Mouse (Mus musculus) olfactory bulb, adult 2 months (tissue): ENCODE results near the gene Trip11. TPM values are rescaled to one million over a fixed set of nuclear protein-coding genes. Genes with fewer than 3 reads are reported as not detected.
"Not testable (repeated sequence)": the region's sequence is repeated elsewhere in the genome, so short reads cannot be mapped to it uniquely, and the experiment has no call there.

Source experiments
- H3K27ac ChIP-seq: fragments of 200-500 bp; 2 replicates; pipeline ENCODE4 v1.5.1; 2012; ENCODE audit warnings: low read depth, low read length; ENCODE audit not compliant: insufficient read depth
- H3K4me1 ChIP-seq: fragments of 200-500 bp; 2 replicates; pipeline ENCODE4 v1.6.1; 2012; ENCODE audit warnings: low read length; ENCODE audit not compliant: control insufficient read depth, insufficient read depth
- H3K4me3 ChIP-seq: fragments of 200-500 bp; 2 replicates; pipeline ENCODE4 v1.5.1; 2012; ENCODE audit warnings: mild to moderate bottlenecking, low read depth, low read length, moderate library complexity; ENCODE audit not compliant: insufficient read depth
- CTCF ChIP-seq: fragments of 200-500 bp; IDR thresholded peaks from 2 replicates; pipeline ENCODE4 v1.5.1; 2012; ENCODE audit warnings: low read depth, mild to moderate bottlenecking, low read length, moderate library complexity; ENCODE audit not compliant: insufficient read depth
- POLR2A ChIP-seq: fragments of 200-500 bp; IDR thresholded peaks from 2 replicates; pipeline ENCODE4 v1.6.1; 2012; ENCODE audit warnings: mild to moderate bottlenecking, low read depth, low read length, moderate library complexity; ENCODE audit not compliant: insufficient read depth
- WGBS: fragments of 180-500 bp; shearing (Covaris S2); methylation state at CpG from one replicate; pipeline ENCODE4 v1.1.7; 2018; 5-methylcytosine and 5-hydroxymethylcytosine counted together
- polyA plus RNA-seq: library from polyadenylated mRNA; stranded (reverse); fragments of >200 nt; gene quantifications from 2 replicates; pipeline ENCODE4 v1.2.4, GENCODE M21; 2012; ENCODE audit warnings: low replicate concordance; ENCODE audit not compliant: missing spikeins, insufficient read depth, insufficient read length

The Trip11 gene
- polyA plus RNA-seq = not detected in 2 replicates

DNA sequence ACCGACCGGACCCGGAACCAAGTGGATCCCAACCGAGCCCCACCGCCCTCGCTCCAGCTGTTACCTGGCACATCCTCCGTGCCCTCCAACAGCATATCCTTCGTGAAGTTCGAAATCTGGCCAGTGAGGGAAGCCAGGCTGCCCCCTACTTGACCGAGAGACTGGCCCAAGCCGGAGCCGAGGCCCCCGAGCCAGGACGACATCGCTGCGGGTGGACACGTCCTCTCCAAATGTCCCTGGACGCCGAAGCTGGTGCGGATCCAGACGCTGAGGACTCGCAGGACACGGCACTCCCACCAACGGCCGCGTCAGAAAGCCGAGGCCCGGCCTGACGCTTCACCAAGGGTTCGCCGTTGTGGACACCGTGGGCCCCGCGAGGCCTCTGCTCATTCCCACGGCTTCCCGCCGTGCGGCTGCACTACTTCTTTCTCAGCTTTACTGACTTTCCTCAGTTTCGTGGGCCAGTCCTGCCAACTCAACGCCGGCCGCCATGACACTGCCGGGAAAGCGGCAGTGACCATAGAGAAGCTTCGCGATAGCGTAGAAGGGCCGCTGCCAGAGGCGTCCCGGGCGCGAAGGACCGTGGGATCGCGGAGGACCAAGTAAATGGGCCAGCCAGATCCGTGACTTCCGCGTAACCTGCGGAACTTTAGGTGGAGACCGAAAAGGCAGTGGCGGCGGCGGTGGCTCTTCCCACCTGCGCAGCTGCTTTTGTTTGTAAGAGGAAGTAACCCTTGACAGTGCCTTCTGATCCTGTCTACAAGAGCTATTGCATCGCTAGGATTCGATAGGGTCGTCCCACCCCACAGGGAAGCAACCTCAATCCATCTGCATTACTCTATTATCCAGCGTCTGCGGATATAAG is at the start of gene Trip11:
Trip11 (minus strand) TSS at position 642 of the 865 bp plus-strand sequence.
- Histone ChIP-seq H3K4me3 (peak within 1 kb of the TSS; percentile 79), H3K4me1 (0 out of 2 replicates have a peak, but pooled peaks cover 5% of the 10 kb centered on the region), H3K27ac (peak within 1 kb of the TSS; percentile 42)
- peak; percentile 70 for TF ChIP-seq POLR2A
- no peak for TF ChIP-seq CTCF
- under 1% methylated on average over 69 of the region's 69 CpGs for WGBS

GRCm38 (mm10) chr12:101958960-101959780 is 46.1 kb upstream of the Trip11 start:
- peaks cover 12% of the 10 kb centered on the region for H3K4me1 ChIP-seq
- not testable (repeated sequence) for H3K27ac ChIP-seq, H3K4me3 ChIP-seq
- WGBS = 95% methylated on average over 5 of the region's 5 CpGs

DNA sequence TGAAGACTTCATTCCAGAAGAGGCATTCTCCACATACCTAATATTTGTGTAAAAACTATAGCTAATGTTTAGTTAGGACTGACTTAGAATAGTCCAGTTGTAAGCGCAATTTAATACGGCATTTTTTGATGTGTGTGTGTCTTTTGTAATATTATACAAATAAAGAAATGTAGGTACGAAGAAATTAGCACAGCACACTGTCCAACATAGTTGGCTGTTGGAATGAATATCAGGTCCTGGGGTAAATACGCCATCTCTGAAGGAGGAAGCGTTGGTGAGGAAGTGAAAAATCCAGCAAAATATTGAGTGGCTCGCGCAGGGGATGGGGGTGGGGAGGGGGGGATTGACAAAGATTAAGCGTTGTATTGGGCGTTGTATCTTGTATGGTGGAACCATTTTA is 45.5 kb upstream of the Trip11 start:
- TF ChIP-seq POLR2A = no peak
- TF ChIP-seq CTCF = no peak
- Histone ChIP-seq H3K4me3 (no peak overlapping the region), H3K4me1 (peaks cover 12% of the 10 kb centered on the region), H3K27ac (no peak overlapping the region)
- 57% methylated on average over 9 of the region's 9 CpGs for WGBS

GRCm38 (mm10) chr12:101957942-101958544 is 45.0 kb upstream of the Trip11 start, which contains the start of gene Atxn3:
Gene Atxn3, minus strand, starts transcription at chr12:101958246.
- peaks cover 12% of the 10 kb centered on the region for H3K4me1 ChIP-seq
- under 1% methylated on average over 54 of the region's 54 CpGs for WGBS
- TF ChIP-seq CTCF = peak; percentile 67
- TF ChIP-seq POLR2A = peak; percentile 71
- H3K4me3 ChIP-seq = peak within 1 kb of the TSS; percentile 77
- H3K27ac ChIP-seq = peak within 1 kb of the TSS; percentile 61

DNA sequence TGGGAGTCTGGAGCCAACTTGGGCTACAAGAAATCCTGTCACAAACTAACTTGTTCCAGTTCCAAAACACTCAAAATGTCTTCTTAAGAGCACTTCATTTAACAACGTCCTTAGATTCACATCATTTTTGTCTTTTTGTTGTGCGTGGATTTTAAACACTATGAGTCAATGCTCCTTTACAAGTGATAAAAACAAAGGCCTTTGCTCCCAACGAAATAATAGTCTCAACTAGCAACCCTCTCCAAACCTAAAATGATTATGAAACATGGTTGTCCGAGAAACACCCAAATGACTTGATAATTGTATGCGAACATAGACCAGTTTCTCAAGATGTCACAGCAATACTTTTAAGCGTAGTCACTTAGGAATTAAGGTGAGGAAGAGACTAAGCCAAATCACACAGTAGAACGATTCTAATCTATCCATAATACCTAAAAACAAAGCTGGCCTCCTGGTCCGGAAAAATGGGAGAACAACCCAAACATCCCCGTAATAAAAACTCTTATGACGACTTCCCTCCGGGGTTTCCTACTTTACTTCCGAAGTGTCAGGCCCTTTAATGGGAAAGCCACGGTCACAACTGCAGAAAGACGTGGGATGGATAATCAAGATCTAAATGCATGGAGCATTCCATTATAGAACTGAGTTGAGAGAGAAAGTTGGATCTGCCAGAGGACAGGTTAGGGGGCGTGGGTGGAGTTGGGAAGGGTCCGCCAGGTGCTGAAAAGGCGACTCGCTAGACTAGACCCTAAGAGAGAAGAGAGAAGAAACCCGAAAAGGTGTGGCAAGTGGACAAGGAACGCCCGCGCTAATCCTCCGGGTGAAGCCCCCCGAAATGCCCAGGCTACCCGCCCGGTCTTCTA is 44.2 kb upstream of the Trip11 start:
- TF ChIP-seq POLR2A (no peak), CTCF (no peak)
- WGBS = 4% methylated on average over 26 of the region's 26 CpGs
- Histone ChIP-seq H3K4me3 (peak overlapping the region; percentile 77), H3K27ac (peak overlapping the region; percentile 61), H3K4me1 (peaks cover 12% of the 10 kb centered on the region)

- H3K27ac ChIP-seq, H3K4me3 ChIP-seq: not testable (repeated sequence)
- over 99% methylated on average over 8 of the region's 8 CpGs for WGBS
- H3K4me1 ChIP-seq = peaks cover 12% of the 10 kb centered on the region
Measured at GRCm38 (mm10) chr12:101955821-101956220, 42.8 kb upstream of the Trip11 start.

DNA sequence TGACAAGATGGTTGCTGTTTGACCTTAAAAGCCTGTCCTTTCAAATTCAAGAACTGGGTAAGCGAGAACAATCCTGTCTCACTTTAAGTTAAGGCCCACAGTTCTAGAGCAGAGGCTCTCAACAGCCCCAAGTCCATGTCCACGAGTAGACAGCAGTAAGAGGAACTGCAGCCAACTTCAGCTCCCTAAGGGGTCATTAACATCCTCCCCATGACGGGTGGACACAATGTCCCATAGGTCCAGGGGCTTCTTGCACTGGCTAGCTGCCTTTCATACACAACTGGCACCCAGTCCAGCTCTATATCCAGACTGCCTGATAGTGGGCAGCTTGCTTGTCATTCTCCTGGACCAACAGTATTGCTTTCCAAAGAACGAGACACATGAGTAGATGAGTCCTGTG is 35.7 kb upstream of the Trip11 start:
- TF ChIP-seq CTCF = no peak
- no peak for TF ChIP-seq POLR2A
- no peak overlapping the region for H3K4me3 ChIP-seq
- 52% methylated on average over 4 of the region's 4 CpGs for WGBS
- H3K4me1 ChIP-seq = peaks cover 13% of the 10 kb centered on the region
- H3K27ac ChIP-seq = peak overlapping the region; percentile 85

DNA sequence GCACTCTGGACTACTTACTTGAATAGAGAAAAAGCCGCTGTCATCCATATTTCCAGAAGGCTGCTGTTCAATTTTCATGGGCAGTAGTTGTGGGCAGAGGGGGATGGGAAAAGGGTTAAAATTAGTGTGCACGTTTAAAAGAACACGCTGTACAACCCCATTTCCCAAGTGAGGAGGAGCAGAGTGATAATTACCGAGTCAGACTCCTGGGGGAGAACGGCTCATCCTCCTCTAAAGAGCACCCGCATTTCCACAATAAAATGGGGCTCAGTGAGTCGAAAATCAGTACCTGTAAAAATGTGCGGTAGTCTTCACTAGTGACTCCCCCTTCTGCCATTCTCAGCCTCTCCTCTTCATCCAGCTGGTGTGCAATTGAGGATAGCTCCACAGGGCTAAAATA is 34.9 kb upstream of the Trip11 start:
- 33% methylated on average over 8 of the region's 8 CpGs for WGBS
- H3K4me1 ChIP-seq = peaks cover 13% of the 10 kb centered on the region
- 0 out of 2 replicates have a peak overlapping the region, but pooled peaks have one; percentile 6 for H3K4me3 ChIP-seq
- peak overlapping the region; percentile 98 for H3K27ac ChIP-seq
- TF ChIP-seq CTCF (no peak), POLR2A (no peak)
